Mouse (Mus musculus) thymus, postnatal 4 days (tissue): ENCODE results near the gene Dirc2.

Experiments
- DNase-seq: peaks from one replicate; pipeline ENCODE4 v3.0.0; 2021

The Dirc2 gene

DNA sequence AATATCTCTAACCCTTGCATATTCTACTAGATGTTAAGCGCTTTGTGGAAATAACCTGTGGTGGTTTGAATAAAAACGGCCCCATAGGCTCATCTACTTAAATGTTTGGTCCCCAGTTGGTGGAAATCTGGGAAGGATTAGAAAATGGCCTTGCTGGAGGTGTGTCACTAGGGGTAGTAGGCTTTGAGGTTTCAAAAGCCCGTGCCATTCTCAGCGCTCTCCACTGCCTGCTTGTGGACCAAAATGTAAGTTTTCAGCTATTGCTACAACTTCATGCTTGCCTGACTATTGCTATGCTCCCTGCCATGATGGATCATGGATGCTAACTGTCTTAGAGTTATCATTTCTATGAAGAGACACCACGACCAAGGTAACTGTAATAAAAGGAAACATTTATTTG lies 2.5 kb upstream of the Dirc2 start:
- DNase-seq, result no peak

DNA sequence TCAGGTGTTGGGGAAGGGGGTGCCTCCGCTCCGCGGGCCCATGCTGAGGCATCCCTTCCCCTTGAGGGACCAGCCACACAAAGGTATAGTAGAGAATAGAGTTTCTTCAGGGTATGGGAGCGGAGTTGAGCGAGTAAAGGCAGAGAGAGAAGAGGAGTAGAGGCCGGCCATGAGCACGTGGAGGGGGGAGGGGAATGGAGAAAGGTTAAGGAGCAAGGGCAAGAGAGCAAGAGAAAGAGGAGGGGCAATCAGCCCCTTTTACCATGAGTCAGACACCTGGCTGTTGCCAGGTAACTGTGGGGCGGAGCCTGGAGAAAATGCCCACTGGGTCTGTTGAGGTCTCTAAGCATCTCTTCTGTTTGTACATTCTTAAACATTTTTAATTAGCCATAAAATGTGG lies 2.0 kb upstream of the Dirc2 start:
- peak; percentile 20 for DNase-seq

DNA sequence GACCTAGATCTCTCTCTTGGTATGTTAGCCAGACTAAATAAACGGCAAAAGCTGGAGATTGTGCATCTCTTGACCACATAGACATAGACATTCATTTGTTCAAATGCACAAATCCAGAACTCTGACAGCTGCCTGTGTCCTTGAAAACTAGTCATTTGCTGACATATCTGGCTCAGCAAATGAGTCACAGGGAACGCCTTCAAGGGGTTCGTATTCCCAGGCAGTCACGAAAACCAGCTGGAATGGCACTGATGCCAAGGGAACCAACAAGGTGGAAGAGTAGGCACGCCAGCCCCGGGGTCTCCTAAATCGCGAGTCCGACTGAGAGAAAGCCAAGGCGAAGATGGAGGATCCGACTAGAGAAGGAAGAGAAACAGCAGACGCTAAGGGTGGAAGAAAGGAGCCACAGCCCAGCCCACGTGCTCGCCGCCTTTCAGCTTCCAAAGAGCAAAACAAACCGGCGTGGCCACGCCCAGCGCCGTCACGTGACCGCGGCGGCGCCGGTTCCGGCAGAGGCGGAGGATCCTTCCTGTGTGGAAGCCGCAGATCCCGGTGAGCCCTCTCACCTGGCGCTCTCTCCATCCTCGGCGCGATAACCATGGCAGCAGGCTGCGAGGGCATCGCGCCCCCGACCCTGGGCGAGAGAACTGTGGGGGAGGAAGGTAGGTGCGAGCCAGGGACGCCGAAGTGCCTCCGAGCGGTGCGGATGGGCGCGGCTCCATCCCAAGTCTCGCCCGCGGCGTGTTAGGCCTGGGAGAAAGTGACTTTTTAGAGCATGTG lies 912 bp upstream of the Dirc2 start, which contains the start of gene Hspbap1:
Gene Hspbap1, plus strand, starts transcription at position 498 of the 780 bp plus-strand sequence.
- DNase-seq, result peak; percentile 96

- DNase-seq, result no peak
Observed at GRCm38 (mm10) chr16:35768469-35768784, 729 bp downstream of the Dirc2 start.

GRCm38 (mm10) chr16:35766366-35766765 lies 2.8 kb downstream of the Dirc2 start:
- no peak for DNase-seq

GRCm38 (mm10) chr16:35765449-35765848 lies 3.7 kb downstream of the Dirc2 start:
- DNase-seq, result no peak

DNA sequence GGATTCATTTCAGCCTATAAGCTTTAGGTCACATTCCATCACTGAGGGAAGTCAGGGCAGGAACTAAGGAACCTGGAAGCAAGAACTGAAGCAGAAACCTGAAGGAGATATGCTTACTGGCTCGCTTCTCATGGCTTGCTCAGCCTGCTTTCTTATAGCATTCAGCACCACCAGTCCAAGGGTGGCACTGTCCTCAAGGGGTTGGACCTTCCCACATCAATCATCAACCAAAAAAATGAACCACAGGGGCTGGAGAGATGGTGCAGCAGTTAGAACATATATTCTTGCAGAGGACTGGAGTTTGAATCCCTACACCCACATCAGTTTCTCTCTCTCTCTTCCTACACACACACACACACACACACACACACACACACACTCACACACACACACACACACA lies 4.2 kb downstream of the Dirc2 start:
- DNase-seq, result no peak

- no peak for DNase-seq
Observed at GRCm38 (mm10) chr16:35763590-35764296, 5.4 kb downstream of the Dirc2 start.

GRCm38 (mm10) chr16:35759401-35759800 lies 9.8 kb downstream of the Dirc2 start:
- no peak for DNase-seq

DNA sequence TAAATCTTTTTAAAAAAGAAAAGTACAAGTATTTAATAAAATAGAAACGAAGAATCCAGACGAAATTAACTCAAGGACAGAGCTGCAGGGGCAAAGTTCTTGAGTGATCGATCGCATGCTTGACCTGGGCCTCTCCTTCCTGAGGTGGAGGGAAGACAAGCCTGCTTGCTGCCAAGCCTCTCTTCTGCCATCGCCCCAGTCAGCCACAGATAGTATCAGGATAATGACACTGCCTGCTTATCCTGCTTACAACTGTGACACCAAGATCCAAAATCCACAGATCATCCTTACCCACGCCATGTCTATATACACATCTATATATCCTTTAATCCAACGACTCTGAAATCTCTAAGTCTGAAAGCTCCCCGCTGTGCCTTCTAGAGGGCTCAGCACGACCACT lies 12.5 kb downstream of the Dirc2 start:
- no peak for DNase-seq

DNA sequence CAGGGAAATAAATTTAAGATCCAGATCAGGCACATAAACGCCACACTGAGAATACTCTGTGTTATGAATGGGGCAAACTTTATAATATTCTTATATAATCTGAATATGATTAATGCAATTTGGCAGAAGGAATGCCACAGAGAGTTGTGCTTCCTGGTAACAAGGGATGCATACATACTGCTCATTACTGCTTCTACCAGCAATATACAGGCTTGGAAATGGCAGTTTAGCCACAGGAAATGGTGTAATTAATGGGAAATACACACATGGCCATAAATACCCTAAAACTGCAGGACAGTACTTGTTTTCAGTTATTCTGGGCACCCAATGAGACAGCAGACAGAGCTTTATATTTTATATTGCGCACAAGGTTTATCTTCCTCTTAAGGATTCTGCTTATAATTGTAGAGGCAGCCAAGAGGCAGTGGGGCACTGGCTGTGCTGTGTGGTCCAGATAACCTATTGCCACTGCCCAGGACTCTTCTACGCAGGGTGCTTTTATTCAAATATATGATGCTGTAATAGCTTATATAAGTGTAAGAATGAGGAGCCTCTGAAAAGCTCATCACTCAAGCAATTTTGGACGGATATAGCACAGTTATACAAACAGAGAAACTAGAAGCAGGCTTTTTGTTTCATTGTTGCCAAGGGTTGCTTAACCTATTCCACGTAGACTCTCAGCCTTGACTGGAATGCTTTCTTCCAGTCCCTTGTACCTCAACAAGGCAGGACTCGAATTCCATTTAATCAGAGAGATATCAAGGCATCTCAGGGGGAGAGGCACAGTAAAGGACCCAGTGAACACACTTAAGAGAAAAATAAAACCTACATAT lies 13.4 kb downstream of the Dirc2 start:
- DNase-seq, result no peak

DNA sequence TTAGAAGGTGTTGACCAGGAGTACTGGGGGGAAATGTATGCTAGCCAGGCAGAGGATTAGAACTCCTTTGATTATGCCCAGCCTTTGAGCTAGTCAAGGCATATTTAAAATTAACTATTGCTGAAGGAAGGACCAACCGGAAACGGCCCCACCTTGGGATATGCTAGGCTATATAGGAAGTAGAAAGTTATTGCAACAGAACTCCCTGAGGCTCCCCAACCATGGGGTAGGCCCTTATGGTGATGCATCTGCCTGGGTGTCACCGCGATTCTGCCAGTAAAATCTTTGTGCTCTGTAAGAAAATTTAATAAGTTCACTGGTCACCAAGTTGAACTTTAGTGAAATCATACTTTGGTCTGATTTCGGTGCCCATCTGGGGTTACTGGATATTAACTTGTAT lies 15.2 kb downstream of the Dirc2 start:
- no peak for DNase-seq

DNA sequence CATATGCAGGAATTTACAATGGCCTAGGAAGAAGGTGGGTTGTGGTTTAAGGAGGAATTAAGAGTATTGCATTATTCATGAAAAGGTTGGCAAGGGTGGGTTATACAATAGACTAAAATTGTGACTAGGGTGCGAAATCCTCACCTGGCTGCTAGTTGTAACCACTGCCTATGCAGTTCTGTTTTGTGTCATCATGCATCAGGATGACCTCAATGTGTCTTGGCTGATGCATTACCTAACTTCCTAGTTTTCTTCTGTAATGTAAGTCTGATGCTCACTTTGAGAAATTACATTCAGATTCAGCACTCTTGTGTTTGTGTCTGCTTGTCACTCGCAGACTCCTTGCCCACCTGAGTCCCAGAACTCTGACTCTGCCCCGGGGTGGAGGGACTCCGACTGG lies 17.3 kb downstream of the Dirc2 start:
- no peak for DNase-seq

DNA sequence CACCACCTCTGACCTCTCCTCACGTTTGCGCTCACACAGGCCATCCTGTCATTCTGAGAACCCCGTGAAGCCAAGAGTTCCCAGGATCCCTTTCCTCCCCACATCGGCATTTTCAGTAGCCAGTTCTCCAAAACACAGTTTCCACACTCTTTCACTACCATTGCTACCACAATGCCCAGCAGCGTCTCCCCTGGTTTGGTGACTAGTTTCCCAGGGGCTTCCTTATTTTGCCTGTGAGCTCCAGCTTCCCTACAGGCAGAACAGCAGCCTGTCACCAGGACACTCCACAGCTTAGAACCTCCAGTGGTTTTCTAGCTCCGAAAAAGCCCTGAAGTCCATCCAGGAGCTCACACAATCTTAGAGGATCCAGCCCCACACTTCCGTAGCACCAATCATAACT lies 19.8 kb downstream of the Dirc2 start:
- no peak for DNase-seq

- DNase-seq, result no peak
Observed at GRCm38 (mm10) chr16:35748237-35748603, 20.9 kb downstream of the Dirc2 start.

DNA sequence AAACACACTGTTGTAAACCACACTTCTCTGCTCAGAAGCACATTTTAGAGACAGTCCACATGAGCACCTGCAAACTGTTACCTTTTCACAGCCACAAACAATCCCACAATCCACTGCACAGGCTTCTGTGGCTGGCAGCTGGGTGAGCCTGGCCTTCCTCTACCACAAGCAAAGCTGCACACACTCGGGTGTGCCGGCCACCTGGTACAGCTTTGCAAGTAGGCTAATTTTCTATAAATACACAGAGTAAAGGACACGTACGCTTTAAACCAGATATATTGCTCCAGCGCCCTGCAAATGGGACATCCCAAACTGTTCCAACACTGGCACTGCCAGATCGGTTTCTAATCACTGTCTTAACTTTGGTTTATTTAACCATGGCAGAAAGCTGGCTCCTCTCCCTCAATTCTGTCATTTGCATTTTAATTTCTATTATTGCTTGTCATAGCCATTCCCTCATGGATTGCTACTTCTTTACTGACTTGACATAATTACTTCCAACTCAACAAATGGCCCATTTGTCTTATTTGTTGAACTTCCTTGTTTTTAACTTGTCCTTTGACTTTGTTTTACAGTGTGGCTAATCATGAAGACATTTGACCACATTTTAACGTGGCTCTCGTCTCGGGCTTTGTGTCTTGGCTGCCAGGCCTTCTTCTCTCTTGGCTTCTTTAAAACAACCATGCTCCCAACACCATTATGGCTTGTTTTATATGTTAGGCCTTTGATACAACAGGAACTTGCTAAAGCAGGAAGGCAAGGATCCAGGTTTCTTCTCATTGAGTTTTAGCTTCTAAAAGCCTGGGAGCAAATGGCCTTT lies 21.5 kb downstream of the Dirc2 start:
- peak; percentile 70 for DNase-seq

DNA sequence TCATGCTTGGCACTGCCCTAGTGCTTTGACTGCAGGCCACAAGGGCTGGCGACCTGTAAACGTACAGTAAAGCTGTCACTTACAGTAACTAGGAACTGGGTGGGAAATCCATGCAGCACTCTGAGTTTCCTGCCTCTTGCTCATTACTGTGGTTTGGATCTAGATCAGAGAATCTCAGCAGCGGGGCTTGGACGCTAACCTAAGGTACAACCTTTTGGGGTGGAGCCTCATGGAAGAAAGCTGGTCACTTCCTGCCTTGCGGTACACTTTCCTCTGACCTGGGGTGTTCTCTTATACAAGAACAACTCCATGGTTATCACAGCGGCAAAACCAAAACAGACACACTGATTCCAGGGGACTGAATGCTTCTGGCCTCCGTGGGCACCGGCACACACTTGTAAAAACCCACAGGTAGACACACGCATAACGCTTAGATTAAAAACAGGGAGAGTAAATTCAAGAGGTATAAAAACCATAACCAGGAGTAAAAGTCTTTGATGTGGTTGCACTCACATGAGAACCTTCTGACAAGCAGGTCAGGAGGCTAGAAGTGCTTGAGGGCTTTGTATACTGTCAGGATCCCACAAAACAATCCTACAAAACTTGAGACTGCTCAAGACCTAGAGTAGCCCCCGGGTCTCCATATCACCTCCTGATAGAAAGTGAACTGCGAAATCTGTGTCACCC lies 26.8 kb downstream of the Dirc2 start:
- DNase-seq, result peak; percentile 35

DNA sequence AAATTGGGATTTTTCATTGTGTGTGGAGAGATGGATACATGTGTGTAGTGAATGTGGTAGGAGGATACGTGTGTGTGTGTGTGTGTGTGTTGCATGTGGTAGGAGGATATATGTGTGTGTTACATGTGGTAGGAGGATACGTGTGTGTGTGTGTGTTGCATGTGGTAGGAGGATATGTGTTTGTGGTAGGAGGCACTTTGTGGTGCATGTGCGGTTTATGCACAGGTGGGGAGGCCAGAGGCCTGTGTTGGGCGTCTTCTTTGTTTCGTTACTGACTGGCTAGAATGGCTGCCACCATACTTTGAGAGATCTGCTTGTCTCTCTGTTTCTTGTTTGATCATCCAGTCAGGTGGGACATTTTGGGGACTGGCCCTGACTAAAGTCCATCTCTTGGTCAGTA lies 27.5 kb downstream of the Dirc2 start:
- DNase-seq, result peak; percentile 46

- no peak for DNase-seq
Observed at GRCm38 (mm10) chr16:35740943-35741342, 28.2 kb downstream of the Dirc2 start.

GRCm38 (mm10) chr16:35740357-35740756 lies 28.8 kb downstream of the Dirc2 start:
- no peak for DNase-seq

- DNase-seq, result no peak
Observed at GRCm38 (mm10) chr16:35739548-35739947, 29.6 kb downstream of the Dirc2 start.

DNA sequence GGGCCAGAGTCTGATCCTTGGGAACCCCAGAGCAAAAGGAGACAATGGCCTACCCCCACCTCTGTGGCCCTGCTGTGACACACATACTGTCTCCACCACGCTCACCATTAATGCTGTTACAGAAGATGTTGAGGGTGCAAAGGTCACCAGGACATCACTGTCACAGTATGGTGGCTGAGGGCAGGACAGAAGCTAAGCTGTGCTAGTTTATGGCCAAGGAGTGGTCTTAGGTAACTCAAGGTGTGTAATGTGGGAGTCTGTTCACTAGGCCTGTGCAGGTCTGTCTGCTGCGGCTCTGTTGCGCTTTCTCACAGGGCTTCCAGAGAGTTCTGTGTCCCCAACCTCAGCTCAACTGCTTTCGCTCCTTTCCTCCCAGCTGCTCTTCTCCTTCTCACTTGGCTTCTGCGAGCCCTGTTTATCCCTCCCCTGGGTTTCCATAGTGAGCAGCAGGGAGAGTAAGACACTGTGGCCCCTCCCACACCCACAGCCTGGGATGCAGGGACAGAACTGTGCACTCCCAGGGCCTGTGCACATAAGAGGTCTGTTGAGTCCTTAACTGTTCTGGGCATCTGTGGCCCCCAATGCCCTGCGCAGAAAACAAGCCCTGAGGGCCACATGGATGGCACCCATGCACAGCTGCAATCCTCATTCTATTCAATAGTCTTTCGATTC lies 30.9 kb downstream of the Dirc2 start:
- DNase-seq, result no peak
